Mouse (Mus musculus) gastrocnemius, adult 18-20 months (tissue): ENCODE measurements around the gene Fcho1. TPM values are rescaled to one million over a fixed set of nuclear protein-coding genes. Genes with fewer than 3 reads are reported as not detected.
A peak's percentile ranks its signal among the peaks of the same experiment; 100 is the strongest.

Experiments
- DNase-seq: peaks from one replicate; pipeline ENCODE4 v3.0.0; 2021; ENCODE audit warnings: low spot score
- total RNA-seq, 2 experiments: library from RNA; stranded (reverse); gene quantifications; 2 replicates each; pipeline ENCODE4 v1.2.3; 2021

The Fcho1 gene
- total RNA-seq, 2 experiments from 2014 or later = not detected

DNA sequence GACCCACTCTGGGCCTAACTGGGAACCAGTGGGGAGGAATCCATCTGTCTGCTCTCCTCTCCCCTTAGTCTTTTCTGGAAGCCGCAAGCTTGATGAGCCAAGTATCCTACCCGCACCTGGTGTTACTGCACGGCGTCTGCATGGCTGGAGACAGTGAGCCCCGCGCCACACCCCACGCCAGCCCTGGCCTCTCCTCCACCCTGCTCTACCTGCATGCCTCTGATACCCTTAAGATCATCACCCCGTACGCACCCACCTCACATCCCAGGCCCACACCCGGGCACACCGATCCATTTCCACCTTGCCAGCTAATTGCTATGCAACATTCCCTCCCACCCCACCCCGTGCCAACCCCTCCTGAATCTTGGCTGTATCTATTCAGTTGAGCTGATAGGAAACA is 42.7 kb downstream of the Fcho1 start:
- no peak for DNase-seq

GRCm38 (mm10) chr8:71681369-71681915 is 44.1 kb downstream of the Fcho1 start:
- DNase-seq = no peak

DNA sequence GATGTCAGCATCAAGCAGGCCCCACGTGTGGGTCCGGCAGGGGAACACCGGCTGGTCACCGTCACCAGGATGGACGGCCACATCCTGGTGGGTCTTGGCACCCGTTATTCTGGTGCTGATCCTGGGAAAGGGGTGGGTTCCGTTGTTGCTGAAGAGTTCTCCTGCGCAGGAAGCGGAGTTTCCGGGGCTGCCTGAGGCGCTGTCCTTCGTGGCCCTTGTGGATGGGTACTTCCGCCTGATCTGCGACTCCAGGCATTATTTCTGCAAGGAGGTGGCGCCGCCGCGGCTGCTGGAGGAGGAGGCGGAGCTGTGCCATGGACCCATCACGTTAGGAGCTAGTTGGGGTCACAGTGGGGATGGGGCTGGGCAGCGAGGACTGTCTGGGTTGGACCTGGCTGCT is 45.0 kb downstream of the Fcho1 start:
- DNase-seq = no peak

DNA sequence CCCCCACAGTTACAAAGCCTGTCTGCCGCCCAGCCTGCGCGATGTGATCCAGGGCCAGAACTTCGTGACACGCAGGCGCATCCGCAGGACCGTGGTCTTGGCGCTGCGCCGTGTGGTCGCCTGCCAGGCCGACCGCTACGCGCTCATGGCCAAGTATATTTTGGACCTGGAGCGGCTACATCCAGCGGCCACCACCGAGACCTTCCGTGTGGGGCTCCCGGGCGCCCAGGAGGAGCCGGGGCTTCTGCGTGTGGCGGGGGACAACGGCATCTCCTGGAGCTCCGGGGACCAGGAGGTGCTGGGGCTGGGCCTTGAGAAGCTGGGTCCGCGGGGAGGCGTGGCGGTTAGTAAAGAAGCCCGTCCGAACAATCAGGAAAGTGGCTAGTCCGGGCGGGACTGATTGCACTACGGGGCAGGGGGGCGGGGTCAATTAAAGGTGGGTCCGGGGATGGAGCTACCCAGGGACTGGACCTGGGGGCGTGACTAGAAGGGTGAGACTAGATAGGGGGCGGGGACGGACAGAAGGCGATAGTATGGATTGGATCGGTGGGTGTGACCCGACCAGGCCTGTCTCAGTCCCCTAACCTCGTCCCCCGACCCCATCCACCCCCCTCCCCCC is 45.9 kb downstream of the Fcho1 start:
- no peak for DNase-seq

GRCm38 (mm10) chr8:71679116-71679515 is 46.4 kb downstream of the Fcho1 start:
- no peak for DNase-seq

DNA sequence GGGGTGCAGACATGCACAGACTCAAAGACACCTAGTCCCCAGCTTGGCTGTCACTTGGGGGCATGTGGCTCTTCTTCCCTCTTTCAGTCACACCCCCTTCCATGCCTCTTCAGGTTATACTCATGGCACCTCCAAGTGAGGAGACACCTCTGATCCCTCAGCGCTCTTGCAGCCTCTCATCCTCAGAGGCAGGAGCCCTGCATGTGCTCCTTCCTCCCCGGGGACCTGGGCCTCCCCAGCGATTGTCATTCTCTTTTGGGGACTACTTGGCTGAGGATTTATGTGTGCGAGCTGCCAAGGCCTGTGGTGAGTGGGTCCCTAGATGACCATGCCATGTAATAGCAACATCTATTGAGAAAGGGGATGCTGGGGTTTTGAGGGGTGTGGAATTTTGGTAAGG is 47.3 kb downstream of the Fcho1 start:
- no peak for DNase-seq

- DNase-seq = no peak
These were observed 48.0 kb downstream of the Fcho1 start for GRCm38 (mm10) chr8:71677555-71677954.

GRCm38 (mm10) chr8:71676803-71677202 is 48.7 kb downstream of the Fcho1 start:
- no peak for DNase-seq

DNA sequence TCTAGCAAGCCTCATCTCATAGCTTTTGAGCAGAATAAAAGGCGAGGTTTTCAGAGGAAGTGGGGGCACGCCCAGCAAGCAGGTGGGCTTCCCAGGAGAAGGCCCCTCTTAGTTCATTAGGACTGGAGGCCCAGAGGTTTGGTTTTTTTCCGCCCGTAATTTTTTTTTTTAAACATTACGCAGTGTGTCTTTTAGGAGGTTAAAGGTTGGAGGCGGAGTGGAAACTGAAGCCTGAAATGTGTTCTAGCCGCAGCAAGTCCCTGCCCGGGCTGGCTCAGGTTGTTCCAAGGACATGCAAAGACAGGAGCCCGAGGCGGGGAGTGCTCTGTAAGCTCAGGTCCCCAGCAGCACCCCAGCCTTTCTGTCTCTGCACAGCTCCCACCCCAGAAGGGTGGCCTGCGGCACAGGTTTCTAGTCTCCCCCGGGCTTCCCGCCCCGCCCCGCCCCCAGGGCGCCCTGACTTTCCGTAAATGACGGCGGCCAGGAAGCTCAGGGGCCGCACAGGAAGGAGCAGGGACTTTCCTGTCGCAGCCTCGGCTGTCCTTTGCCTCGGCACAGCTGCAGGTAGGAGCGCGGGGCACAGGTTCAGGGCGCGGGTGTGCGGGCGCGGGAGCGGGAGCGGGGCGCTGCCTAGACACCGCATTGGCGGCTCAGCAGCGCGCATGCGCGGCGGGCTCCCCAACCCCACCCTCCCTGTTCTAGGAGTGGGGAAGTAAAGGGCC is 49.3 kb downstream of the Fcho1 start, which contains the start of gene Jak3:
Gene Jak3, plus strand, starts transcription at position 277 of the 722 bp plus-strand sequence.
- DNase-seq = peak; percentile 29

DNA sequence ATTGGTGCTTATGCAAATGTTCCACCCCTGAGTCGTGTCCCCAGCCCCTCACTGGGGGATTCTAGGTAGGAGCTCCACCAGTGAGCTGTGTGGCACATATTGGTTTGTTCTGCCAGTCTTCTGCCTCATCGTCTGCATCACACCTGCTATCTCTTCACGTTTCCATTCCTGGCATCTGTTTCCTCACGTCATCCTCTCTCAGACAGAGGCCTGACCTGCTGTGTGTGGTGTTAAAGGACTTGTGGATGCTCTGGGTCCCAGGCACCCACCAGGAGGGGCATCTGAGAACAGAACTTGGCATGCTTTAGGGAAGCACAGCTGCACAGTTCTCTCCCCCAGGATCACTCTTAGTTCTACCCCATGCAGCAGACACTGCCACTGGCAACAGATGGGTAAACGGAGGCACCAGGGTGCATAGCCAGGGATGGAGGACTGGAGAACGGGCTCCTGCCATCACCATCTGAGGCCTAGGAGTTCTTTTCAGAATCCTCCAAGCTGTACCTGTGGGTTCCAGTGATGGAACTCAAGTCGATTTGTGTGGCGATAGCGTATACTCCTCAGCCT is 50.0 kb downstream of the Fcho1 start:
- no peak for DNase-seq

DNA sequence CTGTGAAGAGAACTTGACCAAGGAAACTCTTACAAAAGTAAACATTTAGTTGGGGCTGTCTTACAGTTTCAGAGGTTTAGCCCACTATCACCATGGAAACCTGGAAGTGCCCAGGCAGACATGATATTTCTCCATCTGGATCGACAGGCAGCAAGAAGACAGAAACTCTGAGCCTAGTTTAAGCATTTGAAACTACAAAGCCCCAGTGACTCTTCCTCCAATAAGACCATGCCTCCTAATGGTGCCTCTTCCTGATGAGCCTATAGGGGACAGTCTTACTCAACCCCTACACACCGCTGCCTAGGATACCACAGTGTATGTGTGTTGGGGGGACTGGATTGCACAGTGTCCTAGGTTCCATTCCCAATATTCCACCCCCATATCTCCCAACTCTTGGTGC is 51.4 kb downstream of the Fcho1 start:
- no peak for DNase-seq

GRCm38 (mm10) chr8:71672168-71672735 is 53.3 kb downstream of the Fcho1 start:
- no peak for DNase-seq

GRCm38 (mm10) chr8:71671549-71671965 is 54.0 kb downstream of the Fcho1 start, which contains the start of gene Unc13a:
TSS of gene Unc13a (minus strand) at chr8:71671757.
- peak; percentile 86 for DNase-seq

DNA sequence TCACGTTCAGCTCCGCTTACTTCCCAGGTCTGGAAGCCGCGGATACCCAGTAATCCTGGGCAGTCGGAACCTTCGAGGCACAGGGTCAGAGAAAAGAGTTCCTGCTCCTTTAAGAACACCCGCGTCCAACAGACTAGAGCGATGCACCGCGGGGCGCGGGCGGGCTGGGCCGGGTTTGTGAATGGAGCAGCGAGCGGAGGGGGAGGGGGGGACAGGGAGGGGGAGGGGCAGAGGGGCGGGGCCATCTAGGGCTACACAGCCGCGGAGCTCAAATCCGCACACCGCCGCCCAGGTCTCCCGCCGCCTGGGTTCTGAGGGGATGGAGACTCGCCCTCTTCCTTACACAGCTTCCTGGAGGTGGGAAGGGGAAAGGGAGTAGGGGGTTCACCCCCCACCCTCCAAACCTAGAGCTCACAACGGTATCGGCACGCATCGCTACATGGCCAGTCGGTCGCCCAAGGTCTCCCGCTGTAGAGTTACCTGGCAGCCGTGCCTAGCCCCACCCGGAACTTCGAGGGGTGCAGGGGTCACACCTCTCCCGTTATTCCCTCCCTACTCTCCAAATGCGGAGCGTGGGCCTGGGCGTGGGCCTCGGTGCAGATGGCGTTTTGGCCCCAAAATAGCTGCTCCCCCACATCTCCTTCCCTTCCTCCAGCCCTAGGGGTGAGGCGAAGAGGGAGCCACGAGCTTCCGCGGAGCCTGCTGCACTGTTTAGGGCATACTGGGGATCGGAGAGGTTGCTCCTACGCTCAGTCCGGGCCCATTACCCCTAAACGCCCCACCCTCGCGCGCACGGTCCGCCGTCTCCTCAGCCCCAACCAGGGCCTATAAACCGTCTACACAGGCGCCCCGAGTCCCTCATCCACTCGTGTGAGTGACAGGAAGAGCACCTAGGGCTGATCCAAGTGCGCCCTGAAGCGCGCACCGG is 54.6 kb downstream of the Fcho1 start:
- DNase-seq = no peak

GRCm38 (mm10) chr8:71670198-71670597 is 55.3 kb downstream of the Fcho1 start:
- no peak for DNase-seq

- DNase-seq = no peak
These were observed 57.1 kb downstream of the Fcho1 start for GRCm38 (mm10) chr8:71668220-71668975.

DNA sequence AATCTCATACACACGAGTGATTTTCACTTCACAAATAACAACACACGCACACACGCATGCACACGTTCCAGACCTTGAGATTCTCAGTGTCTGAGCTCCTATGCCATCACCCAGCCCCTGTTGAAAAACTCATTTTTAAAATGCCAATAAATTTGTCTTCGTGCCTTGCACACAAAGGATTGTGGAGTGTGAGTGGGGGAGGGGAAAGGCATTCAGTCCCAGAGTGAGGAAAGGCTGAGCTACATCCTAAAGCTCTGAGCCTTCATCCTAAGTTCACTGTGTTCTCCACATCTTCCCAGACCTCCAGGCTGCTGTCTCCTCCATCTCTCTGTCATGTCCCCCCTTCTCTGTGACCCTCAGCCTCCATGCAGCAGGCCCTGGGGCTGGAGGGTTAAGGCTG is 58.3 kb downstream of the Fcho1 start:
- DNase-seq = no peak

- DNase-seq = no peak
These were observed 58.7 kb downstream of the Fcho1 start for GRCm38 (mm10) chr8:71666855-71667254.

DNA sequence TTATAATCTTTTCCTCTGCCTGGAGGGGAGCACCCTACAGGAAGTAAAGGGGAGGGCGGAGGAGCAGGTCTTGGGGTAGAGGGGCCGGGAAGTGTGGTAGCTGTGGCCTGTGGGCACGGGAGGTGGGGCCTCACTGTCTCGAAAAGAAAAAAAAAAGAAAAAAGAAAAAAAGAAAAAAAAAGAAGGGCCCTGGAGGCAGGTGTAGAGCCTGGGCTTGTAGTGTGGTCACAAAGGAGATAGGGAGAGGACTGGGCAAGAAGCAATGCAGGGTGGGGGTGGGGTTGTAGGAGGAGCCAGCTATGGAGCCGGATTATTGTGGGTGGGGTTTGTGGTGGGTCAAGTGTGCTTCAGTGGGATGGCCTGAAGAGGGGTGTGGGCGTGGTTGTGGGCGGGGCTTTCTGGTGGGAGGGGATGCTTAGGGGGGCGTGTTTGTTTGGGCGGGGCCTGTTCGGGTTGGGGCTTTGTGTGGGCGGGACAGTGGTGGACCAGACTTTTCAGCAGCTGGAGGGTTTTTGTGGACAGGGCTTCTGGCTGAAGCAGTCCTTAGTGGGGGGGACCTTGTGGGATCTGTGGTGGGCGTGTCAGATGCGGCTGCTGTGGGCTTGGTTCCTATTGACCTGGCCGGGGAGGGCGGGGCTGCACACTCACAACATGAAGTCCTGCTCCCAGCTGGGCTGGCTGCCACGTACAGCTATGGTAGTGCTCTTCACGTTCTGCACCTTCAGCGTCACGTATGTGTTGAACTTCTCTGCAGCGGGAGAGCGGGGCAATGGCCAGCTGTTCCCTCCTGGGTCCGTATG is 60.0 kb downstream of the Fcho1 start:
- DNase-seq = no peak
